Mouse (Mus musculus): ENCODE measurements around the gene Pdia5.

The Pdia5 gene

GRCm38 (mm10) chr16:35484526-35485233 is 6.0 kb downstream of the Pdia5 start:
- DNase-seq (ENCODE audit: extremely low read depth, low read depth), result no peak

GRCm38 (mm10) chr16:35484105-35484504 is 6.6 kb downstream of the Pdia5 start:
- no peak for DNase-seq (ENCODE audit: extremely low read depth, low read depth)

- DNase-seq (ENCODE audit: extremely low read depth, low read depth), result no peak
Measured at GRCm38 (mm10) chr16:35479301-35479700, 11.4 kb downstream of the Pdia5 start.

GRCm38 (mm10) chr16:35477273-35477672 is 13.4 kb downstream of the Pdia5 start:
- no peak for DNase-seq (ENCODE audit: extremely low read depth, low read depth)

GRCm38 (mm10) chr16:35472569-35473275 is 18.0 kb downstream of the Pdia5 start:
- no peak for DNase-seq (ENCODE audit: extremely low read depth, low read depth)

- no peak for DNase-seq (ENCODE audit: extremely low read depth, low read depth)
Measured at GRCm38 (mm10) chr16:35471841-35472568, 18.7 kb downstream of the Pdia5 start.

GRCm38 (mm10) chr16:35470983-35471382 is 19.7 kb downstream of the Pdia5 start:
- no peak for DNase-seq (ENCODE audit: extremely low read depth, low read depth)

- DNase-seq (ENCODE audit: extremely low read depth, low read depth), result no peak
Measured at GRCm38 (mm10) chr16:35470096-35470495, 20.6 kb downstream of the Pdia5 start.

- DNase-seq (ENCODE audit: extremely low read depth, low read depth), result no peak
Measured at GRCm38 (mm10) chr16:35469016-35469415, 21.7 kb downstream of the Pdia5 start.

GRCm38 (mm10) chr16:35467044-35467443 is 23.6 kb downstream of the Pdia5 start:
- DNase-seq (ENCODE audit: extremely low read depth, low read depth), result no peak

- no peak for DNase-seq (ENCODE audit: extremely low read depth, low read depth)
Measured at GRCm38 (mm10) chr16:35465808-35466351, 24.8 kb downstream of the Pdia5 start.

- DNase-seq (ENCODE audit: extremely low read depth, low read depth), result no peak
Measured at GRCm38 (mm10) chr16:35464686-35465308, 25.9 kb downstream of the Pdia5 start.

GRCm38 (mm10) chr16:35463708-35464107 is 27.0 kb downstream of the Pdia5 start:
- no peak for DNase-seq (ENCODE audit: extremely low read depth, low read depth)

- DNase-seq (ENCODE audit: extremely low read depth, low read depth), result no peak
Measured at GRCm38 (mm10) chr16:35462955-35463354, 27.7 kb downstream of the Pdia5 start.

- DNase-seq (ENCODE audit: extremely low read depth, low read depth), result no peak
Measured at GRCm38 (mm10) chr16:35459584-35459983, 31.1 kb downstream of the Pdia5 start.

- DNase-seq (ENCODE audit: extremely low read depth, low read depth), result no peak
Measured at GRCm38 (mm10) chr16:35458297-35458696, 32.4 kb downstream of the Pdia5 start.

- DNase-seq (ENCODE audit: extremely low read depth, low read depth), result no peak
Measured at GRCm38 (mm10) chr16:35457488-35457887, 33.2 kb downstream of the Pdia5 start.

- DNase-seq (ENCODE audit: extremely low read depth, low read depth), result no peak
Measured at GRCm38 (mm10) chr16:35457011-35457419, 33.7 kb downstream of the Pdia5 start.

- DNase-seq (ENCODE audit: extremely low read depth, low read depth), result no peak
Measured at GRCm38 (mm10) chr16:35456305-35456704, 34.4 kb downstream of the Pdia5 start.

GRCm38 (mm10) chr16:35455822-35456221 is 34.9 kb downstream of the Pdia5 start:
- DNase-seq (ENCODE audit: extremely low read depth, low read depth), result no peak

GRCm38 (mm10) chr16:35450018-35450630 is 40.5 kb downstream of the Pdia5 start:
- no peak for DNase-seq (ENCODE audit: extremely low read depth, low read depth)
